Mouse (Mus musculus): Measurements from ENCODE around the gene Ciart. TPM values are rescaled to one million over a fixed set of nuclear protein-coding genes. Genes with fewer than 3 reads are reported as not detected.
"Not testable (repeated sequence)": the region's sequence is repeated elsewhere in the genome, so short reads cannot be mapped to it uniquely, and the experiment has no call there.

Gene Ciart
- total RNA-seq (2015; ENCODE audit: low replicate concordance) (not detected in 2 replicates), total RNA-seq (2017; ENCODE audit: low replicate concordance) (not detected in 2 replicates)

DNA sequence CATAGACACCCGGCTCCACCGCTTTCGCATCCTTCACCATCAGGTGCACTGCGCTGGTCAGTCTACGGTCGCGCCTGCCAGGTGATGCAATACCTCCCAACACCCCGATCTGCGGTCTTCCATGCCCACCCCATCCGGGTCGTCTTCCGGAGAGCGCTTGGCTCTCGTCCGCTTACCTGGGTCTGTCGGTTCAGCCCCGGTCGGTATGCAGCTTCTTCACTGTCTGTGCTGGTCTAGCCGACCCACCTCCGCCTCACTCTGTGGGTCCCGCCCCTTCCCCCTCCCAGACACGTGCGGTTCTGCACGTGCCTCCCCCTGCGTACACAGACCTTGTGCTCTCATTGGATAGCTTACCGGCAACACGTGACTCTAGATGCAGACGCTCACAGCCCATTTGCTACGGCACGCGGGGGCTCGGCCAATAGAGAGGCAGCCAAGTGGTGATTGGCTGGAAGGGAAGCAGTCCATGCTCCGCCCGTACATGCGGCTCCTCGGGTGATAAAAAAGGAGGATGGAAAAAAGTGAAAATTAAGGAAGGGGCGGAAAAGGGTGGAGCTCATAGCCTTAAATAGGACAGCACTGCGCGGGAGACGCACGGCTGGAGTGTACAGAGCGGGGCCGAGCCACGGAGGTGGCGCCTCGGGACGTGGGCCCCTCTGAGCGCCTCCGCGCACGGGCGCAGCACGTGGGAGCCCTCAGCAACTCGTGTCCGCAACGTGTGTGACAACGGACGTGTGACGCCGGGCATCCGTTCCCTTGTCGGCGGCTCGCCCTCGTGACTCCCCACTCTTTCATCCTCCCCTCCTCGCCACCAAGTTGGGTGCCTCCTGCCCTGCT is at the start of gene Ciart:
Gene Ciart, minus strand, starts transcription at position 273 of the 837 bp plus-strand sequence.
- peak; percentile 99 for ATAC-seq (replicated peaks; ENCODE audit: low FRiP score, poor library complexity, severe bottlenecking)

DNA sequence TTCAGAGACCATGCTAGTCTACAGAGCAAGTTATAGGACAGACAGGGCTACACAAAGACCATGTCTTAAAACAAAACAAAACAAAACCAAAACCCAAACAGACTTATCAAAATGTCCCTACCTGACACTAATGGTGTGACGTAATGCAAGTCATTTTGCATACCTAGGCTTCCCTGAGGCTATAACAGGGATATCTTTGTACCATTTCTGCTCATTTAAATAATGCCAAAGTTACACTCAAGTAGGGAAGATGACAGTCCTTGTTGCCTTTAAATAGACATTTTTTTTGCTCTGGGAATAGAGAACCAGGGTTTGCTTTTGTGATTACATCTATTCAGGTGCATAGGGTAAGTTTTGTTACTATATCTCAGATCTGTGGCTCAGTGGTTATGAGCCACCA is 49.4 kb upstream of the Ciart start:
- ATAC-seq (replicated peaks; ENCODE audit: low FRiP score, poor library complexity, severe bottlenecking), result no peak

DNA sequence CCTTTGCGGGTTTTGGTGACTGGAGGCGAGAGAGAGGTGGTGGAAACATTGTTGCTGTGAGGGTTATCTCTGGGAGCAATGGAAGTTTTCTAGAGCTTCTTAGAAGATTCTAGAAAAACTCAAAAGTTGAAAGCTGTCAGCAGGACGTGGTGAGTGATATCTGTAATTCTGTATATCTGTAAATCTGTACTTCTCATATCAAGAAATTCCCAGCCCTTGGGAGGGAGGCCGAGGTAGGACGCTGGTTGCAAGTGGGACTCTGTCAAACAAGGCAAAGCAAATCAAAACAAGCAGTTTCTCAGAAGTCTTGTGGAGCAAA is 48.4 kb upstream of the Ciart start:
- ATAC-seq (replicated peaks; ENCODE audit: low FRiP score, poor library complexity, severe bottlenecking), result peak; percentile 10; the same call in 1 of the 2 replicates

DNA sequence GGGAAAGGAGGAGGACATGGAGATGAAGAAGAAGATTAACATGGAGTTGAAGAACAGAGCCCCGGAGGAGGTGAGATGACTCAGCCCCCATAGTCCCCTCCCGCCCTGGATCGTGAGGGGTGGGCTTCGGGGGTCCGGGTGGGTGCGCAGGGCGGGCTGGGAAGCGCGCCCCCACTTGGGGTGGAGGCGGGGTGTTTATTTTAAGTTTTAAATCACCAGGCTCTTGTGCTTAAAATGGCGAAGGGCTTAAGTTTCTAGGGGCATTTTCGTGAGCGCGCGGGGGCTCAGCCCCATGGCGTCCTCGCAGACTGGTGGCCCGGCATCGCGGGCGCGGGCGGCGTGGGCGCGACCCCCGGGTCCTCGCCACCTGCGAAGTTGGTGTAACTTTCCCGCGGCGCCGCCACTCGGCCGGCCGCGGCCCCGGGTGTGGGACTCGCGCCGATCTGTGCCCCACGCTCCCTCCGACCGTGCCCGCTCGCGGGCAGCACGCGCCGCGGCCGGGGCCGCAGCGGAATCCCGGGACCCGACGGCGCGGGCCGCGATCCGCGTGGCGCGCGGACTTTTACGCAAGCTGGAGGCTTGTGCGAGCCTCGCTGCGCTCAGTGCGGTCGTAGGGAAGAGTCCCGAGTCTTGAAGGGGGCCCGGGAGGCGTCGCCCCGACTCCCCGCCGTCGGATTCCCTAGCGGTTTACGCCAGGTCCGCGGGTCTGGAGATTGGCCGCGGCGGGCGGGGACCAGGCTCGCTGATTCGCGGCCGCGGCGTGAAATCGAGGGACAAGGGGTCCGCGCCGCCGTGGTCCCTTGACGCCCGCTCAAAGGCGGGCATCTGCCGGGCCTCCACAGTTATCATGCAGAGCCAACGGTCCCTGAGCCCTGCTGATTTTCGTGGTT is 47.8 kb upstream of the Ciart start:
- peak; percentile 28; the same call in 1 of the 2 replicates for ATAC-seq (replicated peaks; ENCODE audit: low FRiP score, poor library complexity, severe bottlenecking)

DNA sequence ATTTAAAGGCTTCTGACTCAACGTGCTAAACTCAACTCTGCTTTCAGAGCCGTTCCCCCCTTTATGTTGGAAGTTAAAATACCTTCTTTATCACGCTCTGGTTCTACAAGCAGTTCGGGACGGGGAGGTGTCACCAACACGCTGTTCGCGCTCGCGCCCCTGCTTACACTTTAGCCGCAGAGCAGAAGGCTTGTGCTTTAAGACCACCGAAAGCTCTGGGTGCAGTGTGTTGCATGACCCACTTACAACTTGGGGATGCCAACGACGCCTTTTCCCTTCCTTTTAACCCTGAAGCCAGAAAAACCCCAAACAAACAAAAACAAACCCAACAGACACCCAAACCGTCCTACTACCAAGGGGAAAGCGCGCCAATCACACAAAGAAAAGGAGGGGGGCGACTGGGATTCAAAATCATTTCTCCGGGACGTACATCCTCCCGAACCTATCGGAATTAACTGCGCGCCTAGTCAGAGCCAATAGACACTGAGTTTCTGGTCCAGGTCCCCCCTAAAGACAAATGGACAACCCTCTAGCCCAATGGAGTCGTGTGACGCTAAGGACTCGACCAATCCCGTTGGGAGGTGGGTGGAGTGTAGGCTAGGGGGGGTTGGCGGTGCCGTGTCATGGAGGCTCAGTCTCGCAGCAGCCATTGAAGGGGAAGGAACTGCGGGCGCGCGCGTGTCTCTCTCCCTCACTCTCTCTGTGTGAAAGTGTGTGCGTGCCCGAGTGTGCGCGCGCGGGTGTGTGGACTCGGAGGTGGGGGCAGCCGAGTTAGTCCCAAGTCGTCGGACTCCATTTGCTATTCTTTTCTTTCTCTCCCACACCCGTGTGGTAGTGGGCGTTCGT is 46.8 kb upstream of the Ciart start, which contains the start of gene Anp32e:
Gene Anp32e, plus strand, starts transcription at position 589 of the 846 bp plus-strand sequence.
- ATAC-seq (replicated peaks; ENCODE audit: low FRiP score, poor library complexity, severe bottlenecking), result peak; percentile 94

DNA sequence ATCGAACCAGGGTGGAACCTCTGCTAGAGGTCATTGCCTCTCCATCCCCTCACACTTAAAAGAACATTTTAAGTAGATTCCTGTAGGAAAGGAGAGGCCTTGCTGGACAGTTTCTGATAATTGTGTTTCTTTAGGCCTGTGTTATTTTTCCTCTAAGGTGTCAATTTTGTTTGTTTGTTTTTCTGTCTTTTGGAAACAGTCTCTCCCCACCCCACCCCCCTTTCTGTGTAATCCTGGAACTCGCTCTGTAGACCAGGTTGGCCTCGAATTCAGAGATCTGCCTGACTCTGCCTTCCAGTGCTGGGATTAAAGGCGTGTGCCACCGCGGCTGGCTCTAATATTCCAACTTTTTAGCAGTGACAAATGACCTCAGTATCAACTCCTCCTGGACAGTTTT is 46.2 kb upstream of the Ciart start:
- ATAC-seq (replicated peaks; ENCODE audit: low FRiP score, poor library complexity, severe bottlenecking), result no peak

DNA sequence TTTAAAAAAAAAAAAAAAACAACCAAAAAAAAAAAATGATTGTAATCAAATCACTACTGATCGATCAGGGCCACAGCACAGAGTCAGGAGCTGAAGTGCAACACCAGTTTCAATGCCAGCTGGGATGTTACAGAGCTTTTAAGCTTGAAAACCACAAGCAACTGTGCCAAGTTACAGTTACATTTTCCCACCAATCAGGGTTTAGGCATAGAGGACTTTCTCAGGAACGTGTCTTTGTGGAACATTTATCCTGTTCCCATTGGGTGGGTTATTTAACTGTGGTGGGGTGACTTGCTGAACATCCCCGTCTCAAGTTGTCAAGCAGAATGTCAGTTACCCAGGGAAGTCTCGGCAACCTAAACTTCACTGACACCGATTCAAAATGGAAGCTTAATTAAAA is 43.0 kb upstream of the Ciart start:
- ATAC-seq (replicated peaks; ENCODE audit: low FRiP score, poor library complexity, severe bottlenecking), result no peak

DNA sequence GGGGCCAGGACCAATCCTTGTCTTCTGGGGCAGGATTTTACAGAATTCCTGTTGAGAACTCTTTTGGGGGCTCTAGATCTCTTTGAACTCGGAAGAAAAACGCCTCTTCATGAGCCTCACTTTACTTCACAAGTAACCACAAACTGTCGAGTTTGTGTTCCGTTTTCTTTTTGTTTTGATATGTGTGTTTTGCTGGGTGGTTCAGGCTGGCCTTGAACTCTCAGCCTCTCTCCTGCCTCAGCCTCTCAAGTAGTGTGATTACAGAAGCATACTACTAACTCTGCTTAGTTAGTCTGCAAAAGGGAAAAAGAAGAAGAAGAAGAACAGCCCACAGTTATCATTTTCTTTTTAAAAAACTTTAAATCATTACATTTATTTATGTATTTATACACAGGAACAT is 42.1 kb upstream of the Ciart start:
- ATAC-seq (replicated peaks; ENCODE audit: low FRiP score, poor library complexity, severe bottlenecking), result no peak

DNA sequence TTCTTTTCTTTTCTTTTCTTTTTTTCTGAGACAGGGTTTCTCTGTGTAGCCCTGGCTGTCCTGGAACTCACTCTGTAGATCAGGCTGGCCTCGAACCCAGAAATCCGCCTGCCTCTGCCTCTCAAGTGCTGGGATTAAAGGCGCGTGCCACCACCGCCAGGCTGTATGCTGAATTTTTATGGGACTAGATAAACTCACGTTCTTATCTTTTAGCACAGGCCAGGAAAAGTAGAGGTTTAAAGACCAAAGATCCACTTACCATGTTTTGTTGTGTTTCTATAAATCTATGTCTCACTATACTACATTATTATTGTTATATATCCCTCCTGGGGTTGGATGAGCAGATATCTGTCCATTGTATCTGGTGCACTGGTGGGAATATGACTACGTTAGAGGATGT is 41.4 kb upstream of the Ciart start:
- ATAC-seq (replicated peaks; ENCODE audit: low FRiP score, poor library complexity, severe bottlenecking), result not testable (repeated sequence)

DNA sequence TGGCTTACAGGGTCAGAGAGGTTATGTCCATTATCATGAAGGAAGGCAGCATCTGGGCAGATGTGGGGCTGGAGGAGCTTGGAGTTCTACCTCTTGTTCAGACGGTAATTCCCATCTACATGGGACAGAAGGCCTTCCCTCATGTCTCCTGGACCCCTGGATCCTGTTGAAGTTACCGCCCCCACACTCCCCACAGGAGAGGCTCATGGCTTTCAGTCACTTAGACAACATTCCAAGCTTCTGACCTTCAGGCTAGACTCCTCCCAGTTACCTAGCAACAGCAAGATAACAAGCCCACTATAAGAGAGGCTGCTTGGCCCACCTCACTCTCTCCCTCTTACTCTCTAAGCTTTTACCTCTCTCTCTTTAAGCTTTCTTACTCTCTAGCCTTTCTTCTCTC is 38.5 kb upstream of the Ciart start:
- ATAC-seq (replicated peaks; ENCODE audit: low FRiP score, poor library complexity, severe bottlenecking), result not testable (repeated sequence)

DNA sequence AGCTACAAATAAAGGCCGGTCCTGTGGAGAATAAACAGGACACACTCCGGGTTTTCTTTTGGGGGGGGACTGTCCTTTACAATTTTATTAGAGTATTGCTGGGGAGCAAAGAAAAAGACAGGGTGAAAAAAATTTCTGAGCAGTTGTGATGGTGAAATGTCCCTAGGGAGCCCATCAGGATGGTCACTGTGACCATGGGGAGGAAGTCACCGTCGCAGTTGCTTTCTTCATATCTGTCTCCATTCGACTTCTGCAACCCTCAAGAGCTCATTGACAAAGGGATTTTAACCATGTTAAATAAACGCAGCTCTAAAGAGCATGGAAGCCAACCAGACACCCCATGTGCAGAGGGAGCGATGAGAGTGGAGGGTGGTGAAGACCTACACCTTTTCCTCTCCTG is 34.7 kb upstream of the Ciart start:
- no peak for ATAC-seq (replicated peaks; ENCODE audit: low FRiP score, poor library complexity, severe bottlenecking)

DNA sequence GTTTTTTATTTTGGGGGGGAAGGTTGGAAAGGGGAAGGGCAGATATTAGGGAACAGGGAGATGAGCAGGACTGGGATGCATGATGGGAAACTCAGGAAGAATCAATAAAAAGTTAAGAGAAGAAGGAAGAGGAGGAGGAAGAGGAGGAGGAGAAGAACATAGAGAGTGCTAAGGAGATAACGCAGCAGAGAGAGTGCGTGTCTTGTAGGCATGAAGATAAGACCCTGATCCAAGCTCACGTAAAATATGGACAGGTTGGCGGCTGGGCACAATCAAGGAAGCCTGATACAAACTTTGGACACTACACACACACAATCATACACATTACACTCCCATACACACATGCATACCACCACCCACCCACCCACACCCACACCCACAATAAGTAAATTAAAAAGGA is 32.7 kb upstream of the Ciart start:
- ATAC-seq (replicated peaks; ENCODE audit: low FRiP score, poor library complexity, severe bottlenecking), result no peak

DNA sequence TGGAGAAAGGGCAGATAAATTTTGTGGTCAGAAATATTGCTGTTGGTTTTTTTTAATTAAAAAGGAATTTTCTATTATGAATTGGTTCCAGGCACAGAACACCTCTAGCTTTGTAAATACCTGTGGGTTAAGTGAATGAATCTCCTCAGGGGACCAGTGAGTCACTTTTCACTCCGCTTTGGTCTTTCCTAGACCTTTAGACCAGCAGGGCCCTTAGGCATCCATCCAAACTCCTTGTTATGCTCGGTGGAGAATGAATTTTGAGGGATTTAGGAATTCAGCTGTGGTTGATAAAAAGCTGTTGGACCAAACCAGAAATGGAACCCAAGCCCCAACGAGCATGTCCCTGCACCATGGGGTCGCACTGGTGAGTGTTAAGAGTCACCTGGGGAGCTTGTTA is 25.6 kb upstream of the Ciart start:
- no peak for ATAC-seq (replicated peaks; ENCODE audit: low FRiP score, poor library complexity, severe bottlenecking)

DNA sequence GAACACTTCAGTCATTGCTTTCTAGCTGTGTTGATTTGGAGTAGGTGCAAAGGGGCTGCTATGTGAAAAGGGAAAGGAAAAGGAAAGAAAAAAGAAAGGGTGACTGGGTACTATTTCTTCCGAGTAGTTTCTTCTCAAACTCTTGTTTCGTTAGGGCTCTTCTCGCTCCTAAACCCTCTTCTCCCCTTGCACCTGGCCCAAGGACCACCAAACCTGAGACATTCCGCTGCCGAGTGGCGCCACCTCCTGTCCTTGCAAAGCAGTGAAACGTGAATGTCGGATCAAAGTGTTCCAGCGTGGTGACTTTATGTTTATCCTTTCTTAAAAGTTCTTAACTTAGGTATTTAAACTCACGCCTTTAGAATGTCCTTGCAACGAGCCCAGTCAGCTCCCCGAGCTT is 24.8 kb upstream of the Ciart start:
- ATAC-seq (replicated peaks; ENCODE audit: low FRiP score, poor library complexity, severe bottlenecking), result no peak

DNA sequence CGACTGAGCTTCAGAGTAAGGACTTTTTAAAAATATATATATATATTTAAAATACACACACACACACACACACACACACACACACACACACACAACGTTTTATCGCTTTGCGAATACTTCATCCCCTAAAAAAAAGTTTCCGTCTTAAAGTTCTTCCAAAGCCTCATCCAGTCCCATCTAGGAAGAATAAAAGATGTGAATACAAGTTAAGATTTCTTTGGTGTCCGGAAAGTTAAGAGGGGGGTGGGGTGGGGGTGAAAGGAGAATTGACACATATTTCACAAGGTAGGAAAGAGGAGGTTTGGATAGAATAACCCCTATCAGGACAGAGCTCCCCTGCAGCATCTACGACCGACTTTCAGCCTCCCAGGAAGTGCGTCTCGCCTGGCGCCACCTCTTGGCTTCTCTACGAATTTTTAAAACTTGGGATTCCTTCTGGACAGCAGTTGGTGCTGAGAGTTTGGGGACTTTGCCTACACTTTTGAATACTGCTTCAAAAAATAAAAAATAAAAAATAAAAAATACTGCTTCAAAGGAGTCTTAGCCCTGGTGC is 24.0 kb upstream of the Ciart start:
- no peak for ATAC-seq (replicated peaks; ENCODE audit: low FRiP score, poor library complexity, severe bottlenecking)

DNA sequence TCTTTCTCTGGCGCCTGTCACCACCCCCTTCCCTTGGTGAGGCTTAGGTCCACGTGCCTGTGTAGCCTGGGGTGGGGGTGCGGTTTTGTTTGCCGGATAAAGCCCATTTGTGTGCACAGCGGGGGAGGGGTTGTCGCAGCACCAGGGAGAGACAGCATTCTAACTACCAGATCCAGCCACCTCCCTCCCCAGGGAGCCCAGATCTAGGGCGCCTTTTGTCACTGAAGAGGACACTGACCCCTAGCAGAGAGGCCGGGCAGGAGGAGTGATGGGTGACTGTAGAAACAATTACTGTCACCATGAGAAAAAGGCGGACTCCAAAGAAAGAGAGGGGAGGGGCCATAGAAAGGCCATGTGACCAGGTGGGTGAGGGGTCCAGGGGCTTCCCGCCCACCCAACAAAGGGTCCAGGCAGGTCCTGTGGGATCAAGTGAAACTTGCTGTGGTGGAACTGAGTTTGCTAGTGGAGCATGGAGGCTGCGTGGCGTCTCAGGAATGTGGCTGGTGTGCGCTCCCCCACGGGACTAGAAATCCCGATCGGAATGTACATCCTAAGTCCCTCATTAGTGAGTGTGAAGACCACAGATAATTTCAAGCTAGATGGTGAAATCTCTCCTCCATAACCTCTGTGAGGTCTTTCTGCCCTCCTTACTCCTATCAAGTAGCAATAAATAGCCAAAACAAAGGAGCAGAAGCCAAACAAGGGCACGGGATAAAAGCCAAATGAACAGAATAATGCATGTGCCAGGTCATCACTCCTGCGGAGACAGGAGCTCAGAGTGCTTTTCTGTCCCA is 23.3 kb upstream of the Ciart start:
- ATAC-seq (replicated peaks; ENCODE audit: low FRiP score, poor library complexity, severe bottlenecking), result no peak

DNA sequence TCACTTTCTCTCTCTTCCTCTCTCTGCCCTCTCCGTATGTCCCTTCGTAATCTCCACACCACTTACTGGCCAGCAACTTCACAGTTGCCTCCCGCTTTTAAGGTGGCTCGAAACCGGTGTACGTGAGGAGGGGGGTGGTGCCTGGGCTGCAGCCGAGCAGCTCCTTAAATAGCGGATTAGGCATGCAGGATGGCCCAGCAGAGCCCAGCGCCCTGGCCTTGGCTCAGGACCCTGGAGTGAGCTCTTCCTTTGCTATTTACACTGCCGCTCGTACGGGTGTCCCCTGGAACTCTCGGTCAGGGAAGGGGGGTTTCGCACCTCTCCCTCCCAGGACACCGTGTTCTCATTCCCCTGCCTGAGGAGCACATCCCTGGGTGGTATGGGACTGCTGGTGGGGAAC is 22.5 kb upstream of the Ciart start, which contains the start of gene Car14:
Gene Car14, minus strand, starts transcription at position 124 of the 400 bp plus-strand sequence.
- no peak for ATAC-seq (replicated peaks; ENCODE audit: low FRiP score, poor library complexity, severe bottlenecking)

DNA sequence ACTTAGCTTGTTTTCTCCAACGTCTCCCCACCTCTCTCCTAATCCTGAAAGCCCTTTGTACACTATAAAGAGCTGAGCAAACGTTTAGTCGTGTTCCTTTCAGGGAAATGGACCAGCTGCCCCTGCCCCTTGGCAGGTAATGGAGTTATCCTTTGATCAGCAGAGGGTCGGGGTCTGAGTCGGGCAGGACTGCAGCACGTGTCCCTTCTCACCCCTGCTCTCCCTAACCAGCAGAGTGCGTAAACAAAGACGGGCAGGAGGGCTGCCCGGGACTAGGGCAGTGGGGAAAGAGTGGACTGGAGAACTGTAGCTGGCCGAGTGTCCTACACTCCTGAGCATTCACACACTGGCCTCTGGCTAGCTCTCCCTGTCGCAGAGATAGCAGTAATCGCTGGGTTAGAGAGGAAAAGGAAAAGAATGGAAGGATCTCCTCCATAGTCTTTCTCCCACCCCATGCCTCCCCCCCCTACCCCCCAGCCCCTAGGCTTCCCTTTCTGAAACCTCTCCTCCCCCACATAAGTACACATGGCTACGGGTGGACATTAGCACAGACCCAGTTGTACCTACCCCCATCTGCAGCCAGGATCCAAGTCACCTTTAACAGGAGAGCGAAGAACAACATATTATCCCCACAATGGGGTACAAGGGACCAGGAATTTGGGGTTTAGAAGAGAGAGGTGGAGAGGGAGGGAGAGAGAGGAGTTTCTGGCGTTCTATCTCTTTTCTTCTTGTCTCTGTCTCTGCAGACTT is 21.9 kb upstream of the Ciart start:
- no peak for ATAC-seq (replicated peaks; ENCODE audit: low FRiP score, poor library complexity, severe bottlenecking)

Measured in erythroblast, adult 5-6 weeks (primary cell).